Mouse (Mus musculus) thymus, postnatal 14 days (tissue): ENCODE measurements around the gene Steap1.

ENCODE experiments used
- DNase-seq: peaks from one replicate; pipeline ENCODE4 v3.0.0; 2021

The Steap1 gene

GRCm38 (mm10) chr5:5748866-5749682 lies at the start of gene Steap1:
Gene Steap1, minus strand, starts transcription at chr5:5749326.
- peak; percentile 66 for DNase-seq

- no peak for DNase-seq
Observed at GRCm38 (mm10) chr5:5787106-5787505, 38.0 kb upstream of the Steap1 start.

- no peak for DNase-seq
Observed at GRCm38 (mm10) chr5:5756392-5757019, 7.4 kb upstream of the Steap1 start.

GRCm38 (mm10) chr5:5755039-5755438 lies 5.9 kb upstream of the Steap1 start:
- peak; percentile 26 for DNase-seq

GRCm38 (mm10) chr5:5749772-5750222 lies 671 bp upstream of the Steap1 start:
- peak; percentile 3 for DNase-seq

- no peak for DNase-seq
Observed at GRCm38 (mm10) chr5:5734445-5734844, 14.7 kb downstream of the Steap1 start.

- no peak for DNase-seq
Observed at GRCm38 (mm10) chr5:5732858-5733257, 16.3 kb downstream of the Steap1 start.

GRCm38 (mm10) chr5:5732208-5732607 lies 16.9 kb downstream of the Steap1 start:
- no peak for DNase-seq

GRCm38 (mm10) chr5:5729904-5730303 lies 19.2 kb downstream of the Steap1 start:
- DNase-seq = no peak

GRCm38 (mm10) chr5:5722217-5722616 lies 26.9 kb downstream of the Steap1 start:
- DNase-seq = no peak

GRCm38 (mm10) chr5:5711032-5711431 lies 38.1 kb downstream of the Steap1 start:
- DNase-seq = no peak

- DNase-seq = no peak
Observed at GRCm38 (mm10) chr5:5707341-5708278, 41.5 kb downstream of the Steap1 start.

GRCm38 (mm10) chr5:5705019-5705418 lies 44.1 kb downstream of the Steap1 start:
- no peak for DNase-seq

GRCm38 (mm10) chr5:5700386-5700785 lies 48.7 kb downstream of the Steap1 start:
- no peak for DNase-seq

GRCm38 (mm10) chr5:5698830-5699229 lies 50.3 kb downstream of the Steap1 start:
- no peak for DNase-seq

- DNase-seq = no peak
Observed at GRCm38 (mm10) chr5:5695401-5695942, 53.7 kb downstream of the Steap1 start.

- no peak for DNase-seq
Observed at GRCm38 (mm10) chr5:5693956-5694653, 55.0 kb downstream of the Steap1 start, which contains the start of gene Steap2. Gene Steap2, minus strand, starts transcription at chr5:5694578.

- DNase-seq = no peak
Observed at GRCm38 (mm10) chr5:5693541-5693955, 55.6 kb downstream of the Steap1 start.

GRCm38 (mm10) chr5:5692167-5692738 lies 56.9 kb downstream of the Steap1 start:
- DNase-seq = no peak

GRCm38 (mm10) chr5:5688945-5689540 lies 60.1 kb downstream of the Steap1 start:
- no peak for DNase-seq

- DNase-seq = no peak
Observed at GRCm38 (mm10) chr5:5688228-5688627, 60.9 kb downstream of the Steap1 start.
